Mouse (Mus musculus) liver, adult 2 months (tissue): ENCODE results near the gene Fhit.

Experiments
- CTCF ChIP-seq: fragments of 200-500 bp; IDR thresholded peaks from 2 replicates; pipeline ENCODE4 v1.5.1; 2011; ENCODE audit warnings: low read depth, low read length, control low read depth
- POLR2A ChIP-seq: fragments of 200-500 bp; IDR thresholded peaks from 2 replicates; pipeline ENCODE4 v1.6.1; 2011; ENCODE audit warnings: low read length, control low read depth; ENCODE audit not compliant: insufficient read depth; ENCODE audit errors: extremely low read depth

DNA sequence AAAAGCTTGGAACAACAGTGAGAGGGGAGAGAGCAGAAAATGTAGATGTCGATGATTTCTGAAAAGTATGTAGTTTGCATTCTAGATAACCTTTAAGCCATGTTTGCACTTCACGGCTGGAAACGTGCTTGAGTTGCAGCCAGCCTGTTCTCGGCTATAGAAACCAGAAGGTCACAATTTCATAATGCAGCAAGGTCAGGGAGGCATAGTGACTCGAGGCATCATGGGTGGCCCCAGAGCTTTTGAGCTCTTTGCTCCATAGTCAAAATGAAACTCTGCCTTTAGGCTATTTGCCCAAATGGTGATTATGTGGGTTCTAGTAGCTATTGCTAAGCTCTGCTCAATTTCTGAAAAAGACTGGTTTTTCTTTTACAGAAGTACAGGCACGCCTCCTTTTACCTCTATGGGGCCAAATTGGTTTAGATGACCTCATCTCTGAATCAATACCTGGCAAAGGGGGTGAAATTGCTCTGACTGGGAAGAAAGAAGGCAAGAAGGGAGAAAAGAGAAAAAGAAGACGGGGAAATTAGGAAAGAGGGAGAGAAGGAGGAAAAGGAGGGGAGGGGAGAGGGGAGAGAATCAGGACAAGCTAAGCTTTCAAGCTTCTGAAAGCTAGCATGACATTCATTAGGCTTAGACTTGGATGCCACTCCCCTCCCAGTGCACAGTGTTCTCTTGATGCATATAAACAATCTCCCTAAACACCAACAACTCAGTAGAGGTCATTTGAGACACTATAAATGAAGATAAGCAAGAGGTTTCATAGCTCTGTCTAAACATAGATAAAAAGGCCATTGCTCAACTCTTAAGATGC, 1148.6 kb downstream of the Fhit start:
- TF ChIP-seq CTCF (no peak), POLR2A (no peak)
